Mouse (Mus musculus) cerebellum, adult 2 months (tissue): ENCODE results near the gene Sigmar1.

ENCODE experiments used
- CTCF ChIP-seq: fragments of 200-500 bp; IDR thresholded peaks from 2 replicates; pipeline ENCODE4 v1.5.1; 2011; ENCODE audit warnings: low read depth, mild to moderate bottlenecking, control low read depth, low read length, moderate library complexity, borderline replicate concordance; ENCODE audit not compliant: insufficient read depth
- POLR2A ChIP-seq: fragments of 200-500 bp; IDR thresholded peaks from 2 replicates; pipeline ENCODE4 v1.6.1; 2011; ENCODE audit warnings: low read length, control low read depth, borderline replicate concordance; ENCODE audit not compliant: insufficient read depth

GRCm38 (mm10) chr4:41762099-41762687 is 6.2 kb upstream of the Sigmar1 start:
- TF ChIP-seq CTCF = no peak
- no peak for TF ChIP-seq POLR2A
